Mouse (Mus musculus) spleen, postnatal 14 days (tissue): Measurements from ENCODE around the gene Pgls.
A peak's percentile ranks its signal among the peaks of the same experiment; 100 is the strongest.

Experiments
- DNase-seq, 2 experiments: peaks; one replicate each; pipeline ENCODE4 v3.0.0; 2021 to 2022; ENCODE audit warnings: low spot score in 2 of 2

Pgls gene

GRCm38 (mm10) chr8:71569366-71570290, 22.3 kb upstream of the Pgls start:
- peak in 1 of 2 experiments; percentile 54 for DNase-seq

GRCm38 (mm10) chr8:71570291-71570954, 21.6 kb upstream of the Pgls start:
- peak; percentile 61 to 66 for DNase-seq

- no peak for DNase-seq
Measured at GRCm38 (mm10) chr8:71572077-71572476, 19.9 kb upstream of the Pgls start.

- no peak for DNase-seq
Measured at GRCm38 (mm10) chr8:71572847-71573633, 18.9 kb upstream of the Pgls start.

- DNase-seq: no peak
Measured at GRCm38 (mm10) chr8:71574426-71574825, 17.6 kb upstream of the Pgls start.

- no peak for DNase-seq
Measured at GRCm38 (mm10) chr8:71575020-71575419, 17.0 kb upstream of the Pgls start.

- no peak for DNase-seq
Measured at GRCm38 (mm10) chr8:71577856-71578387, 14.1 kb upstream of the Pgls start.

GRCm38 (mm10) chr8:71579009-71579408, 13.0 kb upstream of the Pgls start:
- DNase-seq: no peak

GRCm38 (mm10) chr8:71579476-71579875, 12.5 kb upstream of the Pgls start:
- DNase-seq: no peak

- no peak for DNase-seq
Measured at GRCm38 (mm10) chr8:71580201-71580600, 11.8 kb upstream of the Pgls start.

- DNase-seq: no peak
Measured at GRCm38 (mm10) chr8:71586891-71587290, 5.1 kb upstream of the Pgls start.

GRCm38 (mm10) chr8:71588762-71589161, 3.2 kb upstream of the Pgls start:
- DNase-seq: no peak

- no peak for DNase-seq
Measured at GRCm38 (mm10) chr8:71591017-71591416, 959 bp upstream of the Pgls start.

- DNase-seq: peak; percentile 47 to 65
Measured at GRCm38 (mm10) chr8:71592374-71593170, 596 bp downstream of the Pgls start.

- DNase-seq: no peak
Measured at GRCm38 (mm10) chr8:71593556-71594323, 1.8 kb downstream of the Pgls start.

- DNase-seq: no peak
Measured at GRCm38 (mm10) chr8:71594324-71594722, 2.3 kb downstream of the Pgls start.

- peak; percentile 80 to 92 for DNase-seq
Measured at GRCm38 (mm10) chr8:71595862-71596261, 3.9 kb downstream of the Pgls start.

GRCm38 (mm10) chr8:71596384-71596783, 4.4 kb downstream of the Pgls start:
- no peak for DNase-seq

- DNase-seq: peak in 1 of 2 experiments; percentile 47
Measured at GRCm38 (mm10) chr8:71596798-71597197, 4.8 kb downstream of the Pgls start.

- DNase-seq: peak in 1 of 2 experiments; percentile 40
Measured at GRCm38 (mm10) chr8:71597451-71597850, 5.5 kb downstream of the Pgls start, which contains the start of gene Fam129c. Gene Fam129c (plus strand): TSS chr8:71597648.
